Mouse (Mus musculus) MEL (cell line): ENCODE measurements around the gene Cdkal1. TPM values are rescaled to one million over a fixed set of nuclear protein-coding genes. Genes with fewer than 3 reads are reported as not detected.

Experiments used
- DNase-seq: peaks from one replicate; pipeline ENCODE4 v3.0.0; 2011; ENCODE audit warnings: low read depth, low spot score
- H3K27ac ChIP-seq: 2 replicates; pipeline ENCODE4 v1.5.1; 2012; ENCODE audit warnings: low read depth, mild to moderate bottlenecking, control low read depth, low read length, moderate library complexity; ENCODE audit not compliant: control insufficient read depth
- H3K27me3 ChIP-seq, 2 experiments: fragments of 150-350 bp in 1 of 2; sonication (generic) in 1 of 2; 2 replicates each; pipeline ENCODE4 v1.6.1; 2012; ENCODE audit warnings: low read length in 2 of 2, mild to moderate bottlenecking in 2 of 2, improper control_type of control experiment in 1 of 2, moderate library complexity in 1 of 2; ENCODE audit not compliant: insufficient read depth in 2 of 2, control insufficient read depth in 1 of 2
- H3K36me3 ChIP-seq, 2 experiments: 2 replicates each; pipeline ENCODE4 v1.6.1; 2012 to 2014; ENCODE audit warnings: low read length in 2 of 2, improper control_type of control experiment in 1 of 2, inconsistent platforms in 1 of 2, mild to moderate bottlenecking in 1 of 2; ENCODE audit not compliant: insufficient read depth in 2 of 2, control insufficient read depth in 1 of 2
- H3K4me1 ChIP-seq, 2 experiments: fragments of 150-350 bp in 1 of 2; sonication (generic) in 1 of 2; 2 replicates each; pipeline ENCODE4 v1.6.1; 2012; ENCODE audit warnings: low read length in 2 of 2, improper control_type of control experiment in 1 of 2, mild to moderate bottlenecking in 1 of 2; ENCODE audit not compliant: insufficient read depth in 2 of 2, control insufficient read depth in 1 of 2
- H3K4me3 ChIP-seq, 2 experiments: fragments of 150-350 bp in 1 of 2; sonication (generic) in 1 of 2; 2 replicates each; pipeline ENCODE4 v1.5.1; 2012; ENCODE audit warnings: low read depth in 2 of 2, low read length in 2 of 2, mild to moderate bottlenecking in 2 of 2, moderate library complexity in 2 of 2, control low read depth in 1 of 2, improper control_type of control experiment in 1 of 2; ENCODE audit not compliant: control insufficient read depth in 1 of 2, insufficient read depth in 1 of 2
- H3K79me2 ChIP-seq: 2 replicates; pipeline ENCODE4 v1.6.1; 2012; ENCODE audit warnings: mild to moderate bottlenecking, low read length, moderate library complexity; ENCODE audit not compliant: control insufficient read depth, poor library complexity, insufficient read depth
- H3K9ac ChIP-seq: 2 replicates; pipeline ENCODE4 v1.6.1; 2012; ENCODE audit warnings: low read depth, mild to moderate bottlenecking, control low read depth, low read length, moderate library complexity; ENCODE audit not compliant: control insufficient read depth, poor library complexity, severe bottlenecking
- H3K9me3 ChIP-seq: fragments of 150-350 bp; sonication (generic); replicated peaks from 2 replicates; pipeline ENCODE4 v1.6.1; 2012; ENCODE audit warnings: mild to moderate bottlenecking, low read length, improper control_type of control experiment, moderate library complexity; ENCODE audit not compliant: insufficient read depth
- CHD2 ChIP-seq: IDR thresholded peaks from 2 replicates; pipeline ENCODE4 v1.6.1; 2011; ENCODE audit warnings: low read length, improper control_type of control experiment
- E2F4 ChIP-seq: IDR thresholded peaks from 2 replicates; pipeline ENCODE4 v1.6.1; 2011; ENCODE audit warnings: low read depth, low read length, improper control_type of control experiment, borderline replicate concordance
- ELF1 ChIP-seq: IDR thresholded peaks from 2 replicates; pipeline ENCODE4 v1.6.1; 2014; ENCODE audit warnings: low read depth, mild to moderate bottlenecking, inconsistent platforms, low read length, improper control_type of control experiment, moderate library complexity
- GATA1 ChIP-seq: IDR thresholded peaks from 2 replicates; pipeline ENCODE4 v1.6.1; 2011; ENCODE audit warnings: low read depth, low read length, improper control_type of control experiment
- MAX ChIP-seq: IDR thresholded peaks from 2 replicates; pipeline ENCODE4 v1.6.1; 2011; ENCODE audit warnings: low read length, improper control_type of control experiment
- MXI1 ChIP-seq: IDR thresholded peaks from 2 replicates; pipeline ENCODE4 v1.6.1; 2011; ENCODE audit warnings: mild to moderate bottlenecking, low read depth, low read length, improper control_type of control experiment
- MYB ChIP-seq: IDR thresholded peaks from 2 replicates; pipeline ENCODE4 v1.6.1; 2011; ENCODE audit warnings: mild to moderate bottlenecking, low read depth, low read length, improper control_type of control experiment
- NRF1 ChIP-seq: IDR thresholded peaks from 2 replicates; pipeline ENCODE4 v1.6.1; 2014; ENCODE audit warnings: low read depth, mild to moderate bottlenecking, inconsistent platforms, low read length, improper control_type of control experiment, moderate library complexity; ENCODE audit not compliant: poor library complexity, insufficient read depth, severe bottlenecking
- POLR2AphosphoS2 ChIP-seq: IDR thresholded peaks from 2 replicates; pipeline ENCODE4 v1.6.1; 2011; ENCODE audit warnings: low read length, improper control_type of control experiment
- TAL1 ChIP-seq: IDR thresholded peaks from 2 replicates; pipeline ENCODE4 v1.6.1; 2012; ENCODE audit warnings: mild to moderate bottlenecking, inconsistent platforms, low read length, moderate library complexity, mixed read lengths
- TBP ChIP-seq: IDR thresholded peaks from 2 replicates; pipeline ENCODE4 v1.8.0; 2011; ENCODE audit warnings: low read depth, low read length, improper control_type of control experiment
- ZKSCAN1 ChIP-seq: IDR thresholded peaks from 2 replicates; pipeline ENCODE4 v1.6.1; 2012; ENCODE audit warnings: low read depth, mild to moderate bottlenecking, inconsistent platforms, low read length, improper control_type of control experiment, moderate library complexity
- ZMIZ1 ChIP-seq: IDR thresholded peaks from 2 replicates; pipeline ENCODE4 v1.6.1; 2012; ENCODE audit warnings: low read depth, mild to moderate bottlenecking, inconsistent platforms, low read length, improper control_type of control experiment, moderate library complexity
- polyA plus RNA-seq, 2 experiments: library from polyadenylated mRNA; stranded (reverse) in 1 of 2; unstranded in 1 of 2; fragments of >175 nt in 1 of 2; fragments of >200 nt in 1 of 2; gene quantifications; 2 replicates each; pipeline versions ENCODE4 v1.2.1 to v1.2.4; 2012; ENCODE audit warnings: low replicate concordance in 2 of 2, low read depth in 1 of 2; ENCODE audit not compliant: insufficient read length in 2 of 2, insufficient read depth in 1 of 2, missing spikeins in 1 of 2
- total RNA-seq: library from RNA; depleted of rRNA; stranded (reverse); fragments of 300-350 nt; gene quantifications from 2 replicates; pipeline ENCODE4 v1.2.3, GENCODE M21; 2012

The Cdkal1 gene
- total and polyA plus RNA-seq, 3 experiments: 10.6 to 11.0 TPM; not detected in 1

GRCm38 (mm10) chr13:29354943-29355342, 500.5 kb downstream of the Cdkal1 start:
- Histone ChIP-seq H3K9me3 (no peaks in the 10 kb centered on the region), H3K27ac (no peak overlapping the region), H3K9ac (no peak overlapping the region), H3K4me1 (peaks cover 2 to 7% of the 10 kb centered on the region in 2 experiments), H3K36me3 (peaks cover 0 to 2% of the 10 kb centered on the region in 2 experiments; a peak in 1 of 4 replicates), H3K4me3 (no peak overlapping the region), H3K79me2 (no peaks in the 10 kb centered on the region), H3K27me3 (no peaks in the 10 kb centered on the region)
- no peak for TF ChIP-seq TAL1
- TF ChIP-seq MAX: no peak
- TF ChIP-seq MYB: no peak
- TF ChIP-seq NRF1: no peak
- TF ChIP-seq TBP: no peak
- TF ChIP-seq ELF1: no peak
- TF ChIP-seq ZMIZ1: no peak
- no peak for DNase-seq

- no peak overlapping the region for H3K4me3 ChIP-seq
- H3K27ac ChIP-seq: no peak overlapping the region
- no peak overlapping the region for H3K9ac ChIP-seq
- no peaks in the 10 kb centered on the region for H3K9me3 ChIP-seq
- peaks cover 0 to 2% of the 10 kb centered on the region in 2 experiments; a peak in 1 of 4 replicates for H3K36me3 ChIP-seq
- no peak for DNase-seq
- peaks cover 2 to 7% of the 10 kb centered on the region in 2 experiments for H3K4me1 ChIP-seq
- no peaks in the 10 kb centered on the region for H3K79me2 ChIP-seq
- no peaks in the 10 kb centered on the region for H3K27me3 ChIP-seq
- TF ChIP-seq POLR2AphosphoS2: no peak
These were observed 501.5 kb downstream of the Cdkal1 start for GRCm38 (mm10) chr13:29353888-29354415.

DNA sequence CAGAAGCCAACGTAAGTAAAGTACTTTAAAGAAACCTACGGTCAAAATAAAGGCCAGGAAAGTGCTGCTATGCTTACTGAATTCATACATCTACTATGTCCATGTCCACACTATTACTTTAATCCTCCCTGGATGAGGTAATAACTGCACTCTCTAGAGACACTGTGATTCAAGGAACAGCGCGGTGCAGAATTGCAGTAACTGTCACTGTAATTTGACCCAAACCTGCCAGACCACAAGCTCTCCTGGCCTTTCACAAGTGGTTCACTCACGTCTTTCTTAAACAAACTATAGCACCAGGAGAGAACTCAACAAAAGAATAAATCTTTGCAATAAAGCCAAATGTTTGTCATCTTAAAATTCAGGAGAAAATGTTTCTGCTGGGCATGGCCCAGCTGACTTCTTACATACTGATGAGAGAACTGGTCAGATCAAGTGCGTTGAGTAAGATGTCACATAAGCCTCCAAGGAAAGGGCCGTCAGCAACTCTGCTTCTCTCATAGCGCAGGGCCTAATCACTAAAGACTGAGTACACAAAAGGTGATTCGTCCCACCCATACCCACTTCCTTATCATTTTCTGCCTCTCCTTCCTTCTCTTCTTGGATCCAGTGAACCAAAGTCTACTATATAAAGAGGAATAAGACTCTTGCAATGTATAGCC, 504.3 kb downstream of the Cdkal1 start:
- H3K4me3 ChIP-seq: no peak overlapping the region
- peaks cover 2 to 7% of the 10 kb centered on the region in 2 experiments for H3K4me1 ChIP-seq
- H3K79me2 ChIP-seq: no peaks in the 10 kb centered on the region
- DNase-seq: no peak
- no peak overlapping the region for H3K27ac ChIP-seq
- no peaks in the 10 kb centered on the region for H3K27me3 ChIP-seq
- peaks cover 0 to 2% of the 10 kb centered on the region in 2 experiments; a peak in 1 of 4 replicates for H3K36me3 ChIP-seq
- H3K9me3 ChIP-seq: no peaks in the 10 kb centered on the region
- TF ChIP-seq E2F4: no peak
- TF ChIP-seq ZKSCAN1: no peak
- no peak for TF ChIP-seq ZMIZ1
- TF ChIP-seq MXI1: no peak
- TF ChIP-seq CHD2: no peak
- no peak for TF ChIP-seq GATA1
- H3K9ac ChIP-seq: no peak overlapping the region
